24 mouse cellular contexts compared by ENCODE assay signal in genomic region chr12:93748300-93748847, GRCm38 (mm10).
"Had no signal": no experiment of that assay in that cellular context is flagged by ENCODE, and none has a peak within 500 bp of the region (broad histone marks: within the 10 kb centered on the region; RNA-seq: fewer than 3 reads in every experiment).

No protein-coding gene starts in this region.

- H3K27ac ChIP-seq: gastrocnemius, adult 2 months; heart, embryonic 10.5 days; hindbrain, embryonic 10.5 days; hindbrain, embryonic 12.5 days; hindbrain, embryonic 14.5 days; intestine, embryonic 15.5 days; layer of hippocampus, adult 2 months; left cerebral cortex, adult 2 months; limb, embryonic 10.5 days; limb, embryonic 12.5 days had no signal

- H3K4me3 ChIP-seq: gastrocnemius, adult 2 months; heart, embryonic 10.5 days; heart, embryonic 12.5 days; hindbrain, embryonic 10.5 days; hindbrain, embryonic 12.5 days; intestine, embryonic 15.5 days; layer of hippocampus, adult 2 months; left cerebral cortex, adult 2 months; limb, embryonic 10.5 days; limb, embryonic 12.5 days had no signal

- H3K9me3 ChIP-seq: heart, embryonic 10.5 days; heart, embryonic 12.5 days; hindbrain, embryonic 10.5 days; hindbrain, embryonic 12.5 days; intestine, embryonic 15.5 days; limb, embryonic 10.5 days; limb, embryonic 12.5 days had no signal

- H3K4me1 ChIP-seq: heart, embryonic 10.5 days; heart, embryonic 12.5 days; hindbrain, embryonic 10.5 days; hindbrain, embryonic 12.5 days; intestine, embryonic 15.5 days; limb, embryonic 10.5 days; limb, embryonic 12.5 days had no signal

- H3K27me3 ChIP-seq: heart, embryonic 12.5 days; hindbrain, embryonic 12.5 days; intestine, embryonic 15.5 days; limb, embryonic 12.5 days had no signal

- H3K36me3 ChIP-seq: heart, embryonic 10.5 days; heart, embryonic 12.5 days; hindbrain, embryonic 10.5 days; hindbrain, embryonic 12.5 days; intestine, embryonic 15.5 days; limb, embryonic 10.5 days; limb, embryonic 12.5 days had no signal

- DNase-seq: gastrocnemius, adult 2 months; gastrocnemius, postnatal 10 days; gastrocnemius, postnatal 25 days; heart, adult 18-20 months; heart, postnatal 10 days; heart, postnatal 4 days; kidney, adult 18-20 months; kidney, adult 8-10 months; kidney, postnatal 10 days; kidney, postnatal 25 days; kidney, postnatal 4 days had no signal

- ATAC-seq: hindbrain, embryonic 16.5 days; inflammation-experienced regulatory T-cells, adult 6 months; intestine, embryonic 15.5 days; intestine, postnatal 0 days had no signal

- H3K4me2 ChIP-seq: heart, embryonic 12.5 days; hindbrain, embryonic 12.5 days; hindbrain, embryonic 14.5 days; intestine, embryonic 15.5 days; limb, embryonic 12.5 days had no signal

- H3K9ac ChIP-seq: heart, embryonic 12.5 days; hindbrain, embryonic 12.5 days; hindbrain, embryonic 14.5 days; intestine, embryonic 15.5 days; limb, embryonic 12.5 days had no signal
